Comparison of ENCODE assay signal across 23 mouse cellular contexts in the genomic region with DNA sequence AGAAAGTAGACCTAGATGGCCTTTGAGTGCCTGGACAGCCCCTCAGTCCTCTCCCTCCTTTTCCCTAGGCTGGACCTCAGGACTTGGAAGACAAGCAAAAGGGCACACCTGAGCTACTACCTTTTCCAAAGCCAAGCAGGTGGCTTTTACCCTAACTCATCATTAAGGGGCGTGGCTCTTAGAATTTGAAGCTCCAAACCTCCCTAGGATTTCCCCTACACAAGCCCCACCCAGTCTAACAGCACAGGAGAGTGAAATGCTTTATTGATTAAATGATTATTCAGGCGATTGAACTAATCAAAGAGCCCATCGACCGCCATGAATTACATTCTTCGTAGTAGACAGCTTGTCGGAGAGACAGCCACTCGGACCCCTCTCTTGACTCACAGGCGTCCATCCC. TPM values are rescaled to one million over a fixed set of nuclear protein-coding genes. Genes with fewer than 3 reads are reported as not detected.
DNase-seq lines count a peak whose midpoint lies in the region; ATAC-seq and TF ChIP-seq lines count a peak whose summit lies in the region.
"Had no signal": no experiment of that assay in that cellular context is flagged by ENCODE, and none has a peak within 500 bp of the region (broad histone marks: within the 10 kb centered on the region; RNA-seq: fewer than 3 reads in every experiment).

No protein-coding gene starts in this region.

- no peak for ATAC-seq in hindbrain, embryonic 14.5 days (ENCODE audit: low FRiP score)
- no peak for ATAC-seq in midbrain, embryonic 12.5 days (ENCODE audit: low FRiP score, low read depth)
- no peak for ATAC-seq in midbrain, embryonic 15.5 days (replicated peaks)
- no peak for ATAC-seq in midbrain, embryonic 14.5 days (ENCODE audit: low FRiP score, low TSS enrichment)
- no peak for ATAC-seq in forebrain, embryonic 14.5 days
- ATAC-seq: forebrain, postnatal 0 days had no signal

- H3K4me3 ChIP-seq in hindbrain, embryonic 10.5 days: peak overlapping the region; percentile 50
- no peak overlapping the region for H3K4me3 ChIP-seq in hindbrain, embryonic 14.5 days (replicated peaks; ENCODE audit: low read length)
- H3K4me3 ChIP-seq in midbrain, embryonic 12.5 days: 0 out of 2 replicates have a peak overlapping the region, but pooled peaks have one; percentile 9
- H3K4me3 ChIP-seq in midbrain, embryonic 15.5 days: no peak overlapping the region
- peak overlapping the region; percentile 58 to 93 (median 66) for H3K4me3 ChIP-seq in CH12.LX (replicated peaks in 1 of 3; ENCODE audit: low read depth in 2 of 3, low read length in 2 of 3, poor library complexity in 1 of 3)
- H3K4me3 ChIP-seq in midbrain, embryonic 14.5 days (replicated peaks; ENCODE audit: low read depth, low read length): no peak overlapping the region
- no peak overlapping the region for H3K4me3 ChIP-seq in forebrain, embryonic 14.5 days (ENCODE audit: low read depth, low read length)
- H3K4me3 ChIP-seq: embryonic facial prominence, embryonic 13.5 days; forebrain, embryonic 12.5 days; gastrocnemius, adult 2 months; heart, embryonic 10.5 days; hindbrain, embryonic 13.5 days had no signal

- H3K4me1 ChIP-seq in hindbrain, embryonic 10.5 days (replicated peaks): peaks cover 49% of the 10 kb centered on the region
- H3K4me1 ChIP-seq in hindbrain, embryonic 14.5 days (replicated peaks; ENCODE audit: control insufficient read depth, insufficient read depth, low read length): peaks cover 6% of the 10 kb centered on the region
- H3K4me1 ChIP-seq in midbrain, embryonic 12.5 days: peaks cover 18% of the 10 kb centered on the region
- H3K4me1 ChIP-seq in midbrain, embryonic 15.5 days: peaks cover 23% of the 10 kb centered on the region
- H3K4me1 ChIP-seq in CH12.LX (ENCODE audit: control insufficient read depth in 1 of 2, insufficient read depth in 2 of 2): peaks cover 5 to 13% of the 10 kb centered on the region in 2 experiments; a peak in 3 of 4 replicates
- H3K4me1 ChIP-seq in midbrain, embryonic 14.5 days (ENCODE audit: control insufficient read depth, insufficient read depth, low read length): 0 out of 2 replicates have a peak, but pooled peaks cover 5% of the 10 kb centered on the region
- peaks cover 5% of the 10 kb centered on the region; the same call in 1 of the 2 replicates for H3K4me1 ChIP-seq in forebrain, embryonic 14.5 days (ENCODE audit: control insufficient read depth, insufficient read depth, low read length)

- H3K79me2 ChIP-seq in CH12.LX (replicated peaks; ENCODE audit: control insufficient read depth, extremely low read depth, insufficient read depth, poor library complexity, severe bottlenecking): peaks cover 67% of the 10 kb centered on the region

- H3K27ac ChIP-seq in hindbrain, embryonic 10.5 days: 0 out of 2 replicates have a peak overlapping the region, but pooled peaks have one; percentile 12
- no peak overlapping the region for H3K27ac ChIP-seq in hindbrain, embryonic 14.5 days
- H3K27ac ChIP-seq in midbrain, embryonic 12.5 days (replicated peaks): no peak overlapping the region
- H3K27ac ChIP-seq in midbrain, embryonic 15.5 days: no peak overlapping the region
- H3K27ac ChIP-seq in CH12.LX (ENCODE audit: insufficient read depth, low read depth): peak overlapping the region; percentile 41; the same call in 1 of the 2 replicates
- no peak overlapping the region for H3K27ac ChIP-seq in midbrain, embryonic 14.5 days (replicated peaks; ENCODE audit: low read depth, low read length)
- no peak overlapping the region for H3K27ac ChIP-seq in forebrain, embryonic 14.5 days (ENCODE audit: low read depth, low read length)
- H3K27ac ChIP-seq: embryonic facial prominence, embryonic 13.5 days; forebrain, embryonic 12.5 days; gastrocnemius, adult 2 months; heart, embryonic 10.5 days; hindbrain, embryonic 13.5 days had no signal

- H3K4me2 ChIP-seq in hindbrain, embryonic 14.5 days (replicated peaks): no peak overlapping the region
- H3K4me2 ChIP-seq in midbrain, embryonic 12.5 days (replicated peaks): peak overlapping the region; percentile 19
- no peak overlapping the region for H3K4me2 ChIP-seq in midbrain, embryonic 15.5 days
- H3K4me2 ChIP-seq in CH12.LX (ENCODE audit: insufficient read depth, low read depth, poor library complexity, severe bottlenecking): peak overlapping the region; percentile 95
- H3K4me2 ChIP-seq in midbrain, embryonic 14.5 days (ENCODE audit: low read length): peak overlapping the region; percentile 32
- no peak overlapping the region for H3K4me2 ChIP-seq in forebrain, embryonic 14.5 days (ENCODE audit: low read length)
- H3K4me2 ChIP-seq: embryonic facial prominence, embryonic 13.5 days; forebrain, embryonic 12.5 days; hindbrain, embryonic 13.5 days had no signal

- WGBS in hindbrain, embryonic 10.5 days: 50% methylated on average over 8 of the region's 8 CpGs
- 49% methylated on average over 8 of the region's 8 CpGs for WGBS in hindbrain, embryonic 14.5 days
- 43% methylated on average over 8 of the region's 8 CpGs for WGBS in midbrain, embryonic 12.5 days
- WGBS in midbrain, embryonic 15.5 days: 42% methylated on average over 8 of the region's 8 CpGs
- 33% methylated on average over 8 of the region's 8 CpGs for WGBS in midbrain, embryonic 14.5 days
- WGBS in forebrain, embryonic 14.5 days: 60% methylated on average over 8 of the region's 8 CpGs

- no peaks in the 10 kb centered on the region for H3K36me3 ChIP-seq in hindbrain, embryonic 10.5 days
- H3K36me3 ChIP-seq in hindbrain, embryonic 14.5 days (replicated peaks; ENCODE audit: control insufficient read depth, insufficient read depth): no peaks in the 10 kb centered on the region
- no peaks in the 10 kb centered on the region for H3K36me3 ChIP-seq in midbrain, embryonic 12.5 days
- no peaks in the 10 kb centered on the region for H3K36me3 ChIP-seq in midbrain, embryonic 15.5 days (replicated peaks)
- peaks cover 14 to 26% of the 10 kb centered on the region in 2 experiments for H3K36me3 ChIP-seq in CH12.LX (replicated peaks in 1 of 2; ENCODE audit: control insufficient read depth in 1 of 2, insufficient read depth in 1 of 2, low read length in 1 of 2)
- no peaks in the 10 kb centered on the region for H3K36me3 ChIP-seq in midbrain, embryonic 14.5 days (ENCODE audit: control insufficient read depth, insufficient read depth, low read length)
- no peaks in the 10 kb centered on the region for H3K36me3 ChIP-seq in forebrain, embryonic 14.5 days (ENCODE audit: control insufficient read depth, insufficient read depth, low read length)
- H3K36me3 ChIP-seq: embryonic facial prominence, embryonic 13.5 days; forebrain, embryonic 12.5 days; heart, embryonic 10.5 days; hindbrain, embryonic 13.5 days had no signal

- dilution Hi-C loops in CH12.LX (cut with MboI; ENCODE audit: extremely low pct_ligation_motif_present, extremely low pct_unique_long_range_greater_than_20kb, low sequenced_read_pairs): no loop called here

- TF ChIP-seq EP300 in CH12.LX (IDR thresholded peaks at IDR 0.05; ENCODE audit: low read length): no peak

- H3K9me3 ChIP-seq in hindbrain, embryonic 10.5 days: no peaks in the 10 kb centered on the region
- H3K9me3 ChIP-seq in hindbrain, embryonic 14.5 days (ENCODE audit: control insufficient read depth, low read length): no peaks in the 10 kb centered on the region
- no peaks in the 10 kb centered on the region for H3K9me3 ChIP-seq in midbrain, embryonic 12.5 days
- no peaks in the 10 kb centered on the region for H3K9me3 ChIP-seq in midbrain, embryonic 15.5 days
- H3K9me3 ChIP-seq in CH12.LX (replicated peaks; ENCODE audit: low read length): peaks cover 31% of the 10 kb centered on the region
- no peaks in the 10 kb centered on the region for H3K9me3 ChIP-seq in midbrain, embryonic 14.5 days (ENCODE audit: control insufficient read depth, low read length)
- H3K9me3 ChIP-seq in forebrain, embryonic 14.5 days (replicated peaks; ENCODE audit: control insufficient read depth, low read length): no peaks in the 10 kb centered on the region
- H3K9me3 ChIP-seq: embryonic facial prominence, embryonic 13.5 days; forebrain, embryonic 12.5 days; heart, embryonic 10.5 days; hindbrain, embryonic 13.5 days had no signal

- DNase-seq in hindbrain, embryonic 10.5 days (ENCODE audit: low spot score): no peak
- no peak for DNase-seq in hindbrain, embryonic 14.5 days (ENCODE audit: low spot score)
- no peak for DNase-seq in CH12.LX (ENCODE audit: extremely low read depth)
- no peak for DNase-seq in midbrain, embryonic 14.5 days
- DNase-seq in forebrain, embryonic 14.5 days (ENCODE audit: low spot score): no peak
- no peak for DNase-seq in frontal cortex, postnatal 36 days (ENCODE audit: low spot score in 2 of 2)
- DNase-seq: adrenal gland, postnatal 10 days; cerebellum, adult 11-12 months; cerebellum, adult 9-10 months; cerebellum, postnatal 25 days; forebrain, postnatal 0 days; gastrocnemius, adult 2 months; gastrocnemius, postnatal 25 days; heart, postnatal 10 days; heart, postnatal 4 days had no signal

- TF ChIP-seq RAD21 in CH12.LX (IDR thresholded peaks at IDR 0.05; ENCODE audit: low read depth, low read length): no peak

- TF ChIP-seq POLR2A in CH12.LX (IDR thresholded peaks at IDR 0.05; ENCODE audit: low read depth, low read length): no peak

- in situ Hi-C loops in CH12.LX (cut with MboI; ENCODE audit: low pct_ligation_motif_present, low pct_unique_long_range_greater_than_20kb, low sequenced_read_pairs): no loop called here

- no peak overlapping the region for H3K9ac ChIP-seq in hindbrain, embryonic 14.5 days
- H3K9ac ChIP-seq in midbrain, embryonic 12.5 days (replicated peaks): no peak overlapping the region
- no peak overlapping the region for H3K9ac ChIP-seq in midbrain, embryonic 15.5 days
- H3K9ac ChIP-seq in CH12.LX (ENCODE audit: insufficient read depth, low read depth): peak overlapping the region; percentile 90
- no peak overlapping the region for H3K9ac ChIP-seq in midbrain, embryonic 14.5 days (replicated peaks; ENCODE audit: low read length)
- H3K9ac ChIP-seq in forebrain, embryonic 14.5 days (ENCODE audit: low read length): no peak overlapping the region
- H3K9ac ChIP-seq: embryonic facial prominence, embryonic 13.5 days; forebrain, embryonic 12.5 days; forebrain, postnatal 0 days; hindbrain, embryonic 13.5 days had no signal

- peaks cover 100% of the 10 kb centered on the region for H3K27me3 ChIP-seq in hindbrain, embryonic 10.5 days (ENCODE audit: insufficient read depth, poor library complexity, severe bottlenecking)
- peaks cover 89% of the 10 kb centered on the region for H3K27me3 ChIP-seq in hindbrain, embryonic 14.5 days (ENCODE audit: control insufficient read depth, insufficient read depth, low read length)
- H3K27me3 ChIP-seq in midbrain, embryonic 12.5 days: peaks cover 99% of the 10 kb centered on the region
- peaks cover 81% of the 10 kb centered on the region for H3K27me3 ChIP-seq in midbrain, embryonic 15.5 days (replicated peaks)
- H3K27me3 ChIP-seq in CH12.LX (replicated peaks): no peaks in the 10 kb centered on the region
- peaks cover 90% of the 10 kb centered on the region for H3K27me3 ChIP-seq in midbrain, embryonic 14.5 days (ENCODE audit: control insufficient read depth, insufficient read depth, low read length)
- H3K27me3 ChIP-seq in forebrain, embryonic 14.5 days (replicated peaks; ENCODE audit: control insufficient read depth, insufficient read depth, low read length): peaks cover 90% of the 10 kb centered on the region

- no peak for TF ChIP-seq CTCF in CH12.LX (conservative IDR thresholded peaks at IDR 0.05 in 1 of 2, IDR thresholded peaks at IDR 0.05 in 1 of 2; ENCODE audit: low read depth in 2 of 2, low read length in 2 of 2)

RNA-seq across cellular contexts. Expression of a gene that starts 2.0 kb away (rescaled TPM):
- 4.4 and 4.9 TPM in 2 replicates for polyA plus RNA-seq in hindbrain, embryonic 10.5 days (2016; fragmentation: Nextera tagmentation; extraction: Ambion mirVana)
- polyA plus RNA-seq in hindbrain, embryonic 14.5 days (2014; fragmentation: Nextera tagmentation; extraction: Ambion mirVana): 1.8 and 1.9 TPM in 2 replicates
- 6.2 and 9.0 TPM in 2 replicates for polyA plus RNA-seq in midbrain, embryonic 12.5 days (2016; fragmentation: Nextera tagmentation; extraction: Ambion mirVana)
- 7.8 and 9.1 TPM in 2 replicates for polyA plus RNA-seq in midbrain, embryonic 15.5 days (2015; fragmentation: Nextera tagmentation; extraction: Ambion mirVana)
- 19.3 and 21.8 TPM in 2 replicates for total RNA-seq in CH12.LX (2012; rRNA removed)
- 12.7 and 13.5 TPM in 2 replicates for total RNA-seq in CH12.LX (2014; rRNA removed)
- 47.4 and 57.4 TPM in 2 replicates for polyA plus RNA-seq in CH12.LX (2012; ENCODE audit: insufficient read length, low read depth)
- 9.2 and 11.3 TPM in 2 replicates for polyA plus RNA-seq in midbrain, embryonic 14.5 days (2014; fragmentation: Nextera tagmentation; extraction: Ambion mirVana)
- 0.10 and 0.20 TPM in 2 replicates for polyA plus RNA-seq in forebrain, embryonic 14.5 days (2014; fragmentation: Nextera tagmentation; extraction: Ambion mirVana)
- total RNA-seq: granulocyte monocyte progenitor cell, adult 5-6 weeks had no signal
- polyA plus RNA-seq: embryonic facial prominence, embryonic 13.5 days; heart, embryonic 14.5 days had no signal

RNA-seq across cellular contexts. Expression of a gene that starts 47.4 kb away (rescaled TPM):
- polyA plus RNA-seq in hindbrain, embryonic 10.5 days (2016; fragmentation: Nextera tagmentation; extraction: Ambion mirVana): 19.5 and 25.3 TPM in 2 replicates
- polyA plus RNA-seq in hindbrain, embryonic 14.5 days (2014; fragmentation: Nextera tagmentation; extraction: Ambion mirVana): 34.3 and 38.5 TPM in 2 replicates
- polyA plus RNA-seq in midbrain, embryonic 12.5 days (2016; fragmentation: Nextera tagmentation; extraction: Ambion mirVana): 28.3 and 30.7 TPM in 2 replicates
- polyA plus RNA-seq in midbrain, embryonic 15.5 days (2015; fragmentation: Nextera tagmentation; extraction: Ambion mirVana): 35.3 and 37.1 TPM in 2 replicates
- total RNA-seq in CH12.LX (2012; rRNA removed) (24.2 and 25.2 TPM in 2 replicates), CH12.LX (2014; rRNA removed) (21.0 and 30.2 TPM in 2 replicates)
- 27.6 and 29.8 TPM in 2 replicates for polyA plus RNA-seq in CH12.LX (2012; ENCODE audit: insufficient read length, low read depth)
- polyA plus RNA-seq in midbrain, embryonic 14.5 days (2014; fragmentation: Nextera tagmentation; extraction: Ambion mirVana): 38.3 and 39.8 TPM in 2 replicates
- 23.2 and 32.1 TPM in 2 replicates for polyA plus RNA-seq in forebrain, embryonic 14.5 days (2014; fragmentation: Nextera tagmentation; extraction: Ambion mirVana)

Comparison
In these comparisons a context has a peak if more than half of its experiments do, and no peak if none do; other contexts are left out.
1. H3K27ac ChIP-seq: peak in hindbrain, embryonic 10.5 days (single experiment) and CH12.LX (single experiment); none in hindbrain, embryonic 14.5 days (single experiment), midbrain, embryonic 12.5 days (single experiment), midbrain, embryonic 15.5 days (single experiment), midbrain, embryonic 14.5 days (single experiment) and forebrain, embryonic 14.5 days (single experiment).
2. H3K4me3 ChIP-seq: peak in hindbrain, embryonic 10.5 days (single experiment), midbrain, embryonic 12.5 days (single experiment) and CH12.LX (3 of 3); none in hindbrain, embryonic 14.5 days (single experiment), midbrain, embryonic 15.5 days (single experiment), midbrain, embryonic 14.5 days (single experiment) and forebrain, embryonic 14.5 days (single experiment).
3. H3K4me2 ChIP-seq: peak in midbrain, embryonic 12.5 days (single experiment), CH12.LX (single experiment) and midbrain, embryonic 14.5 days (single experiment); none in hindbrain, embryonic 14.5 days (single experiment), midbrain, embryonic 15.5 days (single experiment) and forebrain, embryonic 14.5 days (single experiment).